Mouse (Mus musculus): ENCODE results near the gene Htra1. TPM values are rescaled to one million over a fixed set of nuclear protein-coding genes. Genes with fewer than 3 reads are reported as not detected.

Gene Htra1
- total RNA-seq, 1 experiment: 96.3 TPM

GRCm38 (mm10) chr7:130903505-130904074 is 32.3 kb upstream of the Htra1 start:
- in situ Hi-C loops (cut with MboI; ENCODE audit: low sequenced_read_pairs in 2 of 2, unreplicated experiment in 2 of 2): no loop called here
- DNase-seq (ENCODE audit: low read depth, low spot score): no peak
- Histone ChIP-seq H3K36me3 (ENCODE audit: control insufficient read depth, insufficient read depth, low read length, poor library complexity, severe bottlenecking) (peaks cover 11% of the 10 kb centered on the region; the same call in 1 of the 2 replicates), H3K9ac (ENCODE audit: insufficient read depth, low read depth, low read length, poor library complexity, severe bottlenecking) (no peak overlapping the region), H3K27ac (ENCODE audit: insufficient read depth, low read depth, low read length, poor library complexity, severe bottlenecking) (no peak overlapping the region), H3K9me3 (ENCODE audit: control insufficient read depth, insufficient read depth, low read depth, low read length) (no peaks in the 10 kb centered on the region), H3K4me3 (ENCODE audit: insufficient read depth in 1 of 2, low read depth in 1 of 2, low read length in 2 of 2, poor library complexity in 1 of 2, severe bottlenecking in 1 of 2) (no peak overlapping the region), H3K4me1 (ENCODE audit: control insufficient read depth in 2 of 2, insufficient read depth in 2 of 2, low read length in 2 of 2, poor library complexity in 1 of 2) (peaks cover 0 to 3% of the 10 kb centered on the region in 2 experiments; a peak in 1 of 4 replicates)
- no peak for TF ChIP-seq MAFK (IDR thresholded peaks at IDR 0.05; ENCODE audit: insufficient read depth, low read depth, low read length)
- no peak for TF ChIP-seq CHD2 (IDR thresholded peaks at IDR 0.05; ENCODE audit: low read depth, low read length)
- no peak for TF ChIP-seq ZC3H11A (IDR thresholded peaks at IDR 0.05; ENCODE audit: borderline replicate concordance, low read depth, low read length)
- TF ChIP-seq HCFC1 (IDR thresholded peaks at IDR 0.05; ENCODE audit: borderline replicate concordance, insufficient read depth, low read length): no peak
- no peak for TF ChIP-seq ZNF384 (IDR thresholded peaks at IDR 0.05; ENCODE audit: low read depth, low read length)

GRCm38 (mm10) chr7:130904571-130905365 is 31.1 kb upstream of the Htra1 start:
- no peak overlapping the region for H3K9ac ChIP-seq (ENCODE audit: insufficient read depth, low read depth, low read length, poor library complexity, severe bottlenecking)
- in situ Hi-C loops (cut with MboI; ENCODE audit: low sequenced_read_pairs in 2 of 2, unreplicated experiment in 2 of 2): no loop called here
- no peak for DNase-seq (ENCODE audit: low read depth, low spot score)
- H3K9me3 ChIP-seq (ENCODE audit: control insufficient read depth, insufficient read depth, low read depth, low read length): no peaks in the 10 kb centered on the region
- no peak overlapping the region for H3K27ac ChIP-seq (ENCODE audit: insufficient read depth, low read depth, low read length, poor library complexity, severe bottlenecking)
- peaks cover 11% of the 10 kb centered on the region; the same call in 1 of the 2 replicates for H3K36me3 ChIP-seq (ENCODE audit: control insufficient read depth, insufficient read depth, low read length, poor library complexity, severe bottlenecking)
- H3K4me3 ChIP-seq (ENCODE audit: insufficient read depth in 1 of 2, low read depth in 1 of 2, low read length in 2 of 2, poor library complexity in 1 of 2, severe bottlenecking in 1 of 2): no peak overlapping the region
- H3K4me1 ChIP-seq (ENCODE audit: control insufficient read depth in 2 of 2, insufficient read depth in 2 of 2, low read length in 2 of 2, poor library complexity in 1 of 2): peaks cover 0 to 3% of the 10 kb centered on the region in 2 experiments; a peak in 1 of 4 replicates
- TF ChIP-seq HCFC1 (IDR thresholded peaks at IDR 0.05; ENCODE audit: borderline replicate concordance, insufficient read depth, low read length) (no peak), CHD2 (IDR thresholded peaks at IDR 0.05; ENCODE audit: low read depth, low read length) (no peak), MAFK (IDR thresholded peaks at IDR 0.05; ENCODE audit: insufficient read depth, low read depth, low read length) (no peak), ZNF384 (IDR thresholded peaks at IDR 0.05; ENCODE audit: low read depth, low read length) (no peak), ZC3H11A (IDR thresholded peaks at IDR 0.05; ENCODE audit: borderline replicate concordance, low read depth, low read length) (no peak)

- peaks cover 0 to 4% of the 10 kb centered on the region in 2 experiments; a peak in 1 of 4 replicates for H3K4me1 ChIP-seq (ENCODE audit: control insufficient read depth in 2 of 2, insufficient read depth in 2 of 2, low read length in 2 of 2, poor library complexity in 1 of 2)
- in situ Hi-C loops (cut with MboI; ENCODE audit: low sequenced_read_pairs in 2 of 2, unreplicated experiment in 2 of 2): loop anchor here in 1 of 2 experiments (5.0 kb wide), 1 partner anchor 144 kb away; no protein-coding TSS in a partner anchor
- H3K4me3 ChIP-seq (ENCODE audit: insufficient read depth in 1 of 2, low read depth in 1 of 2, low read length in 2 of 2, poor library complexity in 1 of 2, severe bottlenecking in 1 of 2): no peak overlapping the region
- H3K9me3 ChIP-seq (ENCODE audit: control insufficient read depth, insufficient read depth, low read depth, low read length): no peaks in the 10 kb centered on the region
- peaks cover 10% of the 10 kb centered on the region for H3K36me3 ChIP-seq (ENCODE audit: control insufficient read depth, insufficient read depth, low read length, poor library complexity, severe bottlenecking)
- H3K27ac ChIP-seq (ENCODE audit: insufficient read depth, low read depth, low read length, poor library complexity, severe bottlenecking): no peak overlapping the region
- TF ChIP-seq HCFC1 (IDR thresholded peaks at IDR 0.05; ENCODE audit: borderline replicate concordance, insufficient read depth, low read length): no peak
- TF ChIP-seq CHD2 (IDR thresholded peaks at IDR 0.05; ENCODE audit: low read depth, low read length): no peak
- TF ChIP-seq MAFK (IDR thresholded peaks at IDR 0.05; ENCODE audit: insufficient read depth, low read depth, low read length): no peak
- no peak for TF ChIP-seq ZC3H11A (IDR thresholded peaks at IDR 0.05; ENCODE audit: borderline replicate concordance, low read depth, low read length)
- TF ChIP-seq ZNF384 (IDR thresholded peaks at IDR 0.05; ENCODE audit: low read depth, low read length): no peak
- H3K9ac ChIP-seq (ENCODE audit: insufficient read depth, low read depth, low read length, poor library complexity, severe bottlenecking): no peak overlapping the region
- DNase-seq (ENCODE audit: low read depth, low spot score): no peak
Measured at GRCm38 (mm10) chr7:130910841-130911240, 25.1 kb upstream of the Htra1 start.

GRCm38 (mm10) chr7:130914693-130915363 is 21.1 kb upstream of the Htra1 start:
- H3K4me1 ChIP-seq (ENCODE audit: control insufficient read depth in 2 of 2, insufficient read depth in 2 of 2, low read length in 2 of 2, poor library complexity in 1 of 2): peaks cover 0 to 4% of the 10 kb centered on the region in 2 experiments; a peak in 1 of 4 replicates
- peaks cover 8% of the 10 kb centered on the region for H3K36me3 ChIP-seq (ENCODE audit: control insufficient read depth, insufficient read depth, low read length, poor library complexity, severe bottlenecking)
- H3K9ac ChIP-seq (ENCODE audit: insufficient read depth, low read depth, low read length, poor library complexity, severe bottlenecking): no peak overlapping the region
- TF ChIP-seq MAFK (IDR thresholded peaks at IDR 0.05; ENCODE audit: insufficient read depth, low read depth, low read length) (no peak), ZC3H11A (IDR thresholded peaks at IDR 0.05; ENCODE audit: borderline replicate concordance, low read depth, low read length) (peak; percentile 68; the same call in 1 of the 2 replicates)
- no peak overlapping the region for H3K4me3 ChIP-seq (ENCODE audit: insufficient read depth in 1 of 2, low read depth in 1 of 2, low read length in 2 of 2, poor library complexity in 1 of 2, severe bottlenecking in 1 of 2)
- no peak for DNase-seq (ENCODE audit: low read depth, low spot score)
- no peaks in the 10 kb centered on the region for H3K9me3 ChIP-seq (ENCODE audit: control insufficient read depth, insufficient read depth, low read depth, low read length)
- in situ Hi-C loops (cut with MboI; ENCODE audit: low sequenced_read_pairs in 2 of 2, unreplicated experiment in 2 of 2): loop anchor here in 1 of 2 experiments (5.0 kb wide), 1 partner anchor 148 kb away; no protein-coding TSS in a partner anchor
- H3K27ac ChIP-seq (ENCODE audit: insufficient read depth, low read depth, low read length, poor library complexity, severe bottlenecking): no peak overlapping the region
